Mouse (Mus musculus): ENCODE data around the gene Edil3.

- TF ChIP-seq CTCF (IDR thresholded peaks at IDR 0.05; ENCODE audit: extremely low read depth, insufficient read length, insufficient replicate concordance, low read depth, low read length) (no peak), POLR2A (IDR thresholded peaks at IDR 0.05; ENCODE audit: low read depth, low read length) (no peak)
Measured at GRCm38 (mm10) chr13:89012500-89012899, 191.2 kb downstream of the Edil3 start.

All from small intestine, adult 2 months (tissue).